25 mouse cellular contexts compared by ENCODE assay signal in the genomic region with DNA sequence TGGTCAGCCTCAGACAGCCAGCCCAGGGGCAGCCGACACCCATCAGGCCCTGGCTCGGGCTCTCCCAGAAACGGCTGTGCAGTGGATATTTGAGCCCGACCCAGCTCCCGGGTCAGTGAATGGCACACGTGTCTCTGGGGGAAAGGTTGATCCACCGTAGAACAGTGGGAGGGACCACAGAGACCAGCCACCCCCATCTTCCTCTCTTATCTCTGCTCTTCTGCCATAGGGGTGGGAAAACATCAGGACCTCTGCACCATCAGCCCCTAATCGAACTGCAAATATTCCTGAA. TPM values are rescaled to one million over a fixed set of nuclear protein-coding genes. Genes with fewer than 3 reads are reported as not detected.
DNase-seq lines count a peak whose midpoint lies in the region; ATAC-seq and TF ChIP-seq lines count a peak whose summit lies in the region.
"Had no signal": no experiment of that assay in that cellular context is flagged by ENCODE, and none has a peak within 500 bp of the region (broad histone marks: within the 10 kb centered on the region; RNA-seq: fewer than 3 reads in every experiment).

No protein-coding gene starts in this region.

- peaks cover 8% of the 10 kb centered on the region for H3K27me3 ChIP-seq in kidney, embryonic 14.5 days (ENCODE audit: control insufficient read depth, insufficient read depth, low read length)
- H3K27me3 ChIP-seq in midbrain, embryonic 16.5 days (ENCODE audit: control insufficient read depth, insufficient read depth, low read depth, low read length) = peaks cover 24% of the 10 kb centered on the region
- peaks cover 6% of the 10 kb centered on the region for H3K27me3 ChIP-seq in midbrain, embryonic 11.5 days (ENCODE audit: control insufficient read depth, insufficient read depth, low read length)
- H3K27me3 ChIP-seq in myocyte (ENCODE audit: control insufficient read depth, insufficient read depth, insufficient read length) = no peaks in the 10 kb centered on the region
- H3K27me3 ChIP-seq in thymus, adult 2 months (ENCODE audit: control insufficient read depth, insufficient read depth, low read length) = no peaks in the 10 kb centered on the region

- peaks cover 12% of the 10 kb centered on the region for H3K4me1 ChIP-seq in kidney, embryonic 14.5 days (ENCODE audit: control insufficient read depth, insufficient read depth, low read length)
- H3K4me1 ChIP-seq in midbrain, embryonic 16.5 days (ENCODE audit: control insufficient read depth, insufficient read depth, low read length) = peaks cover 7% of the 10 kb centered on the region
- 0 out of 2 replicates have a peak, but pooled peaks cover 4% of the 10 kb centered on the region for H3K4me1 ChIP-seq in midbrain, embryonic 11.5 days (ENCODE audit: control insufficient read depth, insufficient read depth, low read length)
- no peaks in the 10 kb centered on the region for H3K4me1 ChIP-seq in thymus, adult 2 months (replicated peaks; ENCODE audit: control insufficient read depth, insufficient read depth, low read length)
- H3K4me1 ChIP-seq: megakaryocyte, embryonic 14.5 days had no signal

- no peak overlapping the region for H3K4me2 ChIP-seq in kidney, embryonic 14.5 days (replicated peaks; ENCODE audit: low read depth, low read length)
- no peak overlapping the region for H3K4me2 ChIP-seq in midbrain, embryonic 16.5 days (ENCODE audit: low read length)
- H3K4me2 ChIP-seq in midbrain, embryonic 11.5 days = no peak overlapping the region
- peak overlapping the region; percentile 40 for H3K4me2 ChIP-seq in myocyte (ENCODE audit: low read depth)
- H3K4me2 ChIP-seq: embryonic facial prominence, embryonic 12.5 days; heart, embryonic 15.5 days; hindbrain, embryonic 14.5 days; lung, embryonic 14.5 days; midbrain, embryonic 15.5 days; neural tube, embryonic 15.5 days; stomach, embryonic 15.5 days had no signal

- no peak overlapping the region for H3K9ac ChIP-seq in kidney, embryonic 14.5 days (ENCODE audit: low read depth, low read length)
- peak overlapping the region; percentile 10; the same call in 1 of the 2 replicates for H3K9ac ChIP-seq in midbrain, embryonic 16.5 days (ENCODE audit: low read depth, low read length)
- no peak overlapping the region for H3K9ac ChIP-seq in midbrain, embryonic 11.5 days (ENCODE audit: low read length)
- H3K9ac ChIP-seq: embryonic facial prominence, embryonic 12.5 days; heart, embryonic 15.5 days; hindbrain, embryonic 14.5 days; lung, embryonic 14.5 days; midbrain, embryonic 15.5 days; neural tube, embryonic 15.5 days; stomach, embryonic 15.5 days had no signal

- no peaks in the 10 kb centered on the region for H3K36me3 ChIP-seq in kidney, embryonic 14.5 days (ENCODE audit: control insufficient read depth, insufficient read depth, low read length)
- H3K36me3 ChIP-seq in midbrain, embryonic 16.5 days (ENCODE audit: control insufficient read depth, insufficient read depth, low read length) = no peaks in the 10 kb centered on the region
- H3K36me3 ChIP-seq in midbrain, embryonic 11.5 days (ENCODE audit: control insufficient read depth, insufficient read depth, low read length) = no peaks in the 10 kb centered on the region
- no peaks in the 10 kb centered on the region for H3K36me3 ChIP-seq in myocyte (ENCODE audit: control insufficient read depth, insufficient read depth)
- no peaks in the 10 kb centered on the region for H3K36me3 ChIP-seq in thymus, adult 2 months (ENCODE audit: control insufficient read depth, insufficient read depth, low read length)
- H3K36me3 ChIP-seq: embryonic facial prominence, embryonic 12.5 days; G1E; heart, embryonic 15.5 days; limb, embryonic 10.5 days; midbrain, embryonic 15.5 days; neural tube, embryonic 15.5 days; stomach, embryonic 15.5 days had no signal

- TF ChIP-seq CTCF in thymus, adult 2 months (IDR thresholded peaks at IDR 0.05; ENCODE audit: borderline replicate concordance, control insufficient read depth, extremely low read depth, insufficient read depth, low read length, poor library complexity) = no peak

- 35% methylated on average over 8 of the region's 8 CpGs for WGBS in kidney, embryonic 14.5 days
- WGBS in midbrain, embryonic 16.5 days = 64% methylated on average over 8 of the region's 8 CpGs
- 61% methylated on average over 8 of the region's 8 CpGs for WGBS in midbrain, embryonic 11.5 days
- WGBS in thymus, adult 2 months = 87% methylated on average over 8 of the region's 8 CpGs

- no peak for DNase-seq in kidney, adult 18-20 months
- DNase-seq in midbrain, embryonic 11.5 days (ENCODE audit: low spot score, missing footprints) = no peak
- no peak for DNase-seq in cerebellum, postnatal 14 days
- DNase-seq in thymus, adult 2 months = no peak
- DNase-seq: cerebellum, adult 11-12 months; heart, adult 2 months; heart, postnatal 36 days; kidney, adult 9 months; liver; lung, embryonic 14.5 days; lung, postnatal 36 days; right cerebral cortex, adult 18-20 months; right cerebral cortex, postnatal 4 days had no signal

- H3K27ac ChIP-seq in kidney, embryonic 14.5 days (ENCODE audit: low read depth, low read length) = no peak overlapping the region
- H3K27ac ChIP-seq in midbrain, embryonic 16.5 days (ENCODE audit: low read length) = no peak overlapping the region
- no peak overlapping the region for H3K27ac ChIP-seq in midbrain, embryonic 11.5 days (ENCODE audit: low read depth, low read length)
- H3K27ac ChIP-seq in thymus, adult 2 months (ENCODE audit: control insufficient read depth, insufficient read depth, low read length) = no peak overlapping the region
- H3K27ac ChIP-seq: embryonic facial prominence, embryonic 12.5 days; heart, adult 2 months; heart, embryonic 15.5 days; hindbrain, embryonic 14.5 days; limb, embryonic 10.5 days; midbrain, embryonic 15.5 days; neural tube, embryonic 15.5 days; stomach, embryonic 15.5 days had no signal

- no peaks in the 10 kb centered on the region for H3K79me2 ChIP-seq in myocyte (ENCODE audit: control insufficient read depth, insufficient read depth)

- peak; percentile 46; the same call in 1 of the 2 replicates for ATAC-seq in kidney, embryonic 14.5 days (ENCODE audit: low FRiP score, low TSS enrichment)
- ATAC-seq in midbrain, embryonic 16.5 days = no peak
- no peak for ATAC-seq in midbrain, embryonic 11.5 days (ENCODE audit: low FRiP score)
- ATAC-seq: midbrain, embryonic 15.5 days had no signal

- H3K4me3 ChIP-seq in kidney, embryonic 14.5 days (ENCODE audit: low read length) = no peak overlapping the region
- H3K4me3 ChIP-seq in midbrain, embryonic 16.5 days (ENCODE audit: low read depth, low read length) = no peak overlapping the region
- no peak overlapping the region for H3K4me3 ChIP-seq in midbrain, embryonic 11.5 days (ENCODE audit: low read depth, low read length)
- H3K4me3 ChIP-seq in myocyte = no peak overlapping the region
- H3K4me3 ChIP-seq in thymus, adult 2 months (ENCODE audit: control insufficient read depth, insufficient read depth, low read length) = no peak overlapping the region
- H3K4me3 ChIP-seq: embryonic facial prominence, embryonic 12.5 days; heart, adult 2 months; heart, embryonic 15.5 days; limb, embryonic 10.5 days; megakaryocyte, embryonic 14.5 days; midbrain, embryonic 15.5 days; neural tube, embryonic 15.5 days; stomach, embryonic 15.5 days had no signal

- H3ac ChIP-seq in myocyte (ENCODE audit: control insufficient read depth, insufficient read length) = no peak overlapping the region

- H3K9me3 ChIP-seq in kidney, embryonic 14.5 days (ENCODE audit: control insufficient read depth, low read length) = no peaks in the 10 kb centered on the region
- H3K9me3 ChIP-seq in midbrain, embryonic 16.5 days (replicated peaks; ENCODE audit: control insufficient read depth, low read length, poor library complexity, severe bottlenecking) = no peaks in the 10 kb centered on the region
- H3K9me3 ChIP-seq in midbrain, embryonic 11.5 days (ENCODE audit: control insufficient read depth, low read length) = no peaks in the 10 kb centered on the region
- H3K9me3 ChIP-seq: embryonic facial prominence, embryonic 12.5 days; G1E; heart, embryonic 15.5 days; limb, embryonic 10.5 days; megakaryocyte, embryonic 14.5 days; midbrain, embryonic 15.5 days; neural tube, embryonic 15.5 days; stomach, embryonic 15.5 days had no signal

- no peak for TF ChIP-seq POLR2A in myocyte (IDR thresholded peaks at IDR 0.05; ENCODE audit: insufficient read length, low read depth)
- TF ChIP-seq POLR2A in thymus, adult 2 months (IDR thresholded peaks at IDR 0.05; ENCODE audit: control insufficient read depth, extremely low read depth, insufficient read depth, low read length, poor library complexity) = no peak

TF ChIP-seq in myocyte, 11 proteins besides CTCF, POLR2A, EP300 and RAD21:
- no peak for TF ChIP-seq MAX (IDR thresholded peaks at IDR 0.05; ENCODE audit: low read depth)
- TF ChIP-seq TCF12 (IDR thresholded peaks at IDR 0.05; ENCODE audit: insufficient read depth, poor library complexity, severe bottlenecking) = no peak
- TF ChIP-seq TCF3 (IDR thresholded peaks at IDR 0.05; ENCODE audit: insufficient read length, low read depth) = no peak
- no peak for TF ChIP-seq REST (IDR thresholded peaks at IDR 0.05; ENCODE audit: insufficient read depth, insufficient read length)
- no peak for TF ChIP-seq SRF (IDR thresholded peaks at IDR 0.05; ENCODE audit: control insufficient read depth, insufficient read length, low read depth)
- TF ChIP-seq MYOG (IDR thresholded peaks at IDR 0.05; ENCODE audit: control insufficient read depth in 1 of 3, insufficient read depth in 1 of 3, insufficient read length in 2 of 3, low read depth in 2 of 3) = peak in 1 of 3 experiments; percentile 45
TF ChIP-seq in myocyte: peak in this region for 1.

RNA-seq across cellular contexts. Expression of a gene that starts 9.3 kb away (rescaled TPM):
- polyA plus RNA-seq in kidney, embryonic 14.5 days (2014; fragmentation: Nextera tagmentation; extraction: Ambion mirVana) = 16.0 and 21.4 TPM in 2 replicates
- polyA plus RNA-seq in midbrain, embryonic 16.5 days (2015; fragmentation: Nextera tagmentation; extraction: Ambion mirVana) = 1.6 and 2.7 TPM in 2 replicates
- polyA plus RNA-seq in midbrain, embryonic 11.5 days (2014; fragmentation: Nextera tagmentation; extraction: Ambion mirVana) = 1.0 and 1.4 TPM in 2 replicates
- polyA plus RNA-seq in myocyte (2012; fragmentation: generic; extraction: Trizol) = 5.2 TPM
- 8.4 and 9.1 TPM in 2 replicates for polyA plus RNA-seq in thymus, adult 2 months (2012; rRNA removed)
- polyA plus RNA-seq: G1E had no signal
